Mouse (Mus musculus) heart, adult 2 months (tissue): ENCODE results near the gene Lpcat2b. TPM values are rescaled to one million over a fixed set of nuclear protein-coding genes. Genes with fewer than 3 reads are reported as not detected.
A peak's percentile ranks its signal among the peaks of the same experiment; 100 is the strongest.

Experiments
- DNase-seq, 2 experiments: peaks; one replicate each; pipeline ENCODE4 v3.0.0; 2021
- H3K27ac ChIP-seq: fragments of 200-600 bp; 2 replicates; pipeline ENCODE4 v1.8.1; 2022
- H3K27me3 ChIP-seq: fragments of 200-500 bp; 2 replicates; pipeline ENCODE4 v1.6.1; 2012; ENCODE audit warnings: mild to moderate bottlenecking, low read length, inconsistent platforms, mixed read lengths; ENCODE audit not compliant: control insufficient read depth, insufficient read depth
- H3K36me3 ChIP-seq: fragments of 200-500 bp; 2 replicates; pipeline ENCODE4 v1.6.1; 2012; ENCODE audit warnings: low read length, inconsistent platforms; ENCODE audit not compliant: control insufficient read depth, insufficient read depth
- H3K4me1 ChIP-seq: fragments of 200-500 bp; 2 replicates; pipeline ENCODE4 v1.6.1; 2011; ENCODE audit warnings: low read length; ENCODE audit not compliant: control insufficient read depth, insufficient read depth
- H3K4me3 ChIP-seq: fragments of 200-600 bp; 2 replicates; pipeline ENCODE4 v1.8.1; 2022
- H3K79me2 ChIP-seq: fragments of 200-500 bp; replicated peaks from 2 replicates; pipeline ENCODE4 v1.6.1; 2012; ENCODE audit warnings: mild to moderate bottlenecking, inconsistent platforms, low read length, moderate library complexity, mixed read lengths; ENCODE audit not compliant: control insufficient read depth, insufficient read depth
- H3K9ac ChIP-seq: fragments of 200-500 bp; 2 replicates; pipeline ENCODE4 v1.6.1; 2012; ENCODE audit warnings: low read depth, mild to moderate bottlenecking, control low read depth, inconsistent platforms, low read length, mixed read lengths
- CTCF ChIP-seq: fragments of 200-600 bp; IDR thresholded peaks from 2 replicates; pipeline ENCODE4 v1.8.1; 2022; ENCODE audit warnings: antibody characterized with exemption, mild to moderate bottlenecking, moderate library complexity
- EP300 ChIP-seq: fragments of 200-500 bp; IDR thresholded peaks from 2 replicates; pipeline ENCODE4 v1.6.1; 2011; ENCODE audit warnings: low read depth, low read length, control low read depth; ENCODE audit not compliant: insufficient read depth
- POLR2A ChIP-seq: fragments of 200-500 bp; IDR thresholded peaks from 2 replicates; pipeline ENCODE4 v1.6.1; 2011; ENCODE audit warnings: mild to moderate bottlenecking, low read depth, low read length, control low read depth; ENCODE audit not compliant: insufficient read depth
- WGBS: fragments of 180-500 bp; shearing (Covaris S2); methylation state at CpG from one replicate; pipeline ENCODE4 v1.1.7; 2018; 5-methylcytosine and 5-hydroxymethylcytosine counted together
- intact Hi-C: fragments of 180-260 bp; cut with DNase I; formaldehyde crosslinking; loops from one replicate; pipeline ENCODE4 v1.15.1; 2025
- polyA plus RNA-seq: library from polyadenylated mRNA; depleted of rRNA; stranded (reverse); fragments of >200 nt; gene quantifications from 2 replicates; pipeline ENCODE4 v1.2.3, GENCODE M21; 2012
- total RNA-seq, 2 experiments: library from RNA; stranded (reverse); gene quantifications; 2 replicates each; pipeline ENCODE4 v1.2.3; 2021

Lpcat2b gene
- total and polyA plus RNA-seq, 3 experiments: 0.04 TPM; not detected in 2

DNA sequence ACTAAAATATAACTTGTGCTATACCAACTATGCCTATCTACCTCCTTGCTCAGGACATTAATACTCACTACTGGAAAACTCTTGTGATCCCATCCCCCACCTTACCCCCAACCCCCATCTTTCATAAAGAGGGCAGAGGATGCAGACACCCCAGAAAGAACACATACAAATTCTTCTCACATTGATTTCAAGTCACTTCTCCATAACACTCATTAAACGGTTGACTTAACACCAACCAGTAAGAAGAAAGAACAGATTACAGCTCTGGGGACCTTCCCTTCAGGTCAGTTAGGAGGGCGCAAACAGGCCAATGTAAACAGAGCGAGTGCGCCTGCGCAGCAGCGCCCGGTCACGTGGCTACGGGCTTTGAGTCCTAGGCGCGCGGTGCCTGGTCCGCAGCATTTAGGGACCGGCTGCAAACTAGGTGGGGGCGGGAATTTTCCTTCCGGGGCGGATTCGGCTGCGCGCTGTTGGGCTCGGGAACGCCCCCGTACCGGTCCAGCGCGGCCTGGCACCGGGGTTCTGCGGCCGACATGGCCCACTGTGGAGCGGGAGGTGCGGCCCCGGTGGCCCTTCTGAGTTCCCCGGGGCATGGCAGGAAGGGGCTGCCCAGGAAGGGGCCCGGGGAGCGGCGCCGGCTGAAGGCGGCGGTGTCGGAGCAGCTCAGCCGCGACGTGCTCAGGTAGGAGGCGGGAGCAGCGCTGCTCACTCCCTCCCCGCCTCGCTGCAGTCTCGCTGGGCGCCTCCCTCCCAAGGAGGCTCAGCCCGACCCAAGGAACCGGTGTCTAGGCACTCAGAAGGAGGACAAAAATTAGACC lies 6.3 kb downstream of the Lpcat2b start, which contains the start of gene Btbd8:
Gene Btbd8 (plus strand): TSS at position 534 of the 818 bp plus-strand sequence.
- peak within 1 kb of the TSS; percentile 89 for H3K27ac ChIP-seq
- peak within 1 kb of the TSS; percentile 97 for H3K9ac ChIP-seq
- TF ChIP-seq POLR2A: peak; percentile 55
- peak; percentile 75 for TF ChIP-seq EP300
- no peak for TF ChIP-seq CTCF
- H3K79me2 ChIP-seq: no peaks in the 10 kb centered on the region
- H3K4me3 ChIP-seq: peak within 1 kb of the TSS; percentile 83
- intact Hi-C loops: loop anchor here (5.0 kb wide), 2 partner anchors 80 to 160 kb away; partner anchors contain the start of genes Glmn and Rpap2
- under 1% methylated on average over 51 of the region's 51 CpGs for WGBS
- H3K4me1 ChIP-seq: no peaks in the 10 kb centered on the region
- H3K27me3 ChIP-seq: no peaks in the 10 kb centered on the region
- peak; percentile 93 to 97 for DNase-seq
- no peaks in the 10 kb centered on the region for H3K36me3 ChIP-seq

DNA sequence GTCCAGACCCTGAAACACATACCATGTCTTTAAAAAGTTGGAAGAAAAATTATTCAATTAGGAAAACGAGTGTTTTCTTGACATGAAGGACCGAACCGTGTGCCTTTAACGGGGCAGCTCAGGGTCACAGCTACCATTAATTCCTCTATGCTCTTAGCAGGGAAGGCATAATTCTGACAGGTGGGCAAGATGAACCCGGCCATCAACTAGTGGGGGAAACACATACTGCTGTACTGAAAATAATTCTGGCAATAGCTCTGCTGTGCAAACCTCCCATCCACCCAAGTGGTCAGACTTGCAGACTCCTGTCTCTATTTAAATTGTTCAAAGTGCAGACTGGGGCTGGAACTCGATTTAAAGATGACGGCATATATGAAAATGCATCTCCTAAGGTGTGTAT lies 7.0 kb downstream of the Lpcat2b start:
- H3K27ac ChIP-seq: peak overlapping the region; percentile 89
- intact Hi-C loops: loop anchor here (5.0 kb wide), 2 partner anchors 81 to 159 kb away; partner anchors contain the start of genes Glmn and Rpap2
- 25% methylated on average over 7 of the region's 7 CpGs for WGBS

DNA sequence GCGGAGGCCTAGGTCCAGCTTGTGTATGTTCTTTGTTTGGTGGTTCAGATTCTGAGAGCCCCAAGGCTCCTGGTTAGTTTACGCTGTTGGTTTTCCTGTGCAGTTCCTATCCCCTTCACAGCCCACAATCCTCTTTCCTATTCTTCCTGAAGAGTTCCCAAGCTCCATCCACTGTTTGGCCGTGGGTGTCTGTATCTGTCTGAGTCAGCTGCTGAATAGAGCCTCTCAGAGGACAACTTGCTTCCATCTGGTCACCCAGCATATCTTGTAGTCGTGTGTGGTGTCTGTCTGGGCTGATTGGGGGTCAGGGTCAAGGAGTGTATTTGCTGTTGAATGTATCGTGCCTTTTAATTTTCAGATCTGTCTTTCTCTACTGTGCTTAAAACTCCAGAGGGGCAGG lies 10.5 kb downstream of the Lpcat2b start:
- intact Hi-C loops: no loop called here
- Histone ChIP-seq H3K27me3 (no peaks in the 10 kb centered on the region), H3K79me2 (no peaks in the 10 kb centered on the region), H3K27ac (no peak overlapping the region), H3K9ac (no peak overlapping the region), H3K4me1 (no peaks in the 10 kb centered on the region), H3K36me3 (no peaks in the 10 kb centered on the region), H3K4me3 (no peak overlapping the region)
- 87% methylated on average over 5 of the region's 5 CpGs for WGBS
- no peak for DNase-seq
- no peak for TF ChIP-seq EP300
- TF ChIP-seq CTCF: no peak

More for the DNA sequence above, 7.0 kb downstream of the Lpcat2b start:
- Histone ChIP-seq H3K4me1 (no peaks in the 10 kb centered on the region), H3K36me3 (no peaks in the 10 kb centered on the region), H3K9ac (peak overlapping the region; percentile 97), H3K4me3 (peak overlapping the region; percentile 83), H3K79me2 (no peaks in the 10 kb centered on the region), H3K27me3 (no peaks in the 10 kb centered on the region)
- TF ChIP-seq CTCF (no peak), POLR2A (no peak), EP300 (no peak)
- no peak for DNase-seq

DNA sequence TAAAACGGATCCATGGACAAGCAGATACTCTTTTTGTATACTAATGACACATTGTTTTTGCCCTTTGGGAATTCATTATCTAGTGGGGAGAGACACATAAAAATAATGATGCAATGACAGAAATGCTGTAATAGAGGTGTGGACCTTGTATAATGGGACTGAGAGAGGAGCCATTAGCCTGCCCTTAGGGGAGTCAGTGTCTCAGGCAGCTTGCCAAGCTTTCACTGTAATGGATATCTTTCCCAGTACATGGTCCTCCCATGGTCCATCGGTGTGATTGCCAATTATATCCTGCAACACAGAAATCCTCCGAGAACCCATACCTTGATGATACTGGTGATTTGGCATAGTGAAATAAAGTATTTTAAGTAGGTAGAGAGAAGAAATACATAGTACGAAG lies 12.9 kb downstream of the Lpcat2b start:
- DNase-seq: no peak
- intact Hi-C loops: no loop called here
- 81% methylated on average over 4 of the region's 4 CpGs for WGBS

DNA sequence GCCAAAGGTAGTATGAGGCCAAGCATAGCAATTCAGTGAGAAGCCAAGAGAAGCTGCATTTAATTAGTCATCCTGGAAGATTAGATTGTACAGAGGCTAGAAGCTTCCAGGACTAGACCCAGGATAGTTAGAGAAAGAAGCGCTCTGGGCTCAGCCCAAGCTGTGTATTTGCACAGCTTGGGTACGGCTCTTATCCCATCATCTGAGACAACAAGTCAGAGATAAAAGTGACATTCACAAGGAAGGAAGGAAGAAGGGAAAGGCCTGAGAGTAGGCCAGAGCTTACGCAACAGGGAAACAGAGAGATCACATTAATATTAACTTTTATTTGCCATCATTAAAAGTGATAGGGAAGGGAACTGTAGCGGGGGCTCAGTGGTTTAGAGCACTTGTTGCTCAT lies 16.6 kb downstream of the Lpcat2b start:
- no peak for DNase-seq
- H3K4me3 ChIP-seq: no peak overlapping the region
- H3K36me3 ChIP-seq: no peaks in the 10 kb centered on the region
- intact Hi-C loops: no loop called here
- H3K79me2 ChIP-seq: no peaks in the 10 kb centered on the region
- no peaks in the 10 kb centered on the region for H3K4me1 ChIP-seq
- 72% methylated on average over 4 of the region's 4 CpGs for WGBS
- no peak overlapping the region for H3K27ac ChIP-seq
- TF ChIP-seq POLR2A: no peak
- TF ChIP-seq CTCF: no peak
- TF ChIP-seq EP300: no peak
- H3K27me3 ChIP-seq: no peaks in the 10 kb centered on the region
- no peak overlapping the region for H3K9ac ChIP-seq

More for the DNA sequence above, 12.9 kb downstream of the Lpcat2b start:
- TF ChIP-seq EP300: no peak
- TF ChIP-seq POLR2A: no peak
- no peak for TF ChIP-seq CTCF
- H3K9ac ChIP-seq: no peak overlapping the region
- H3K27me3 ChIP-seq: no peaks in the 10 kb centered on the region
- no peak overlapping the region for H3K27ac ChIP-seq
- H3K4me1 ChIP-seq: no peaks in the 10 kb centered on the region
- no peaks in the 10 kb centered on the region for H3K79me2 ChIP-seq
- no peak overlapping the region for H3K4me3 ChIP-seq
- no peaks in the 10 kb centered on the region for H3K36me3 ChIP-seq

DNA sequence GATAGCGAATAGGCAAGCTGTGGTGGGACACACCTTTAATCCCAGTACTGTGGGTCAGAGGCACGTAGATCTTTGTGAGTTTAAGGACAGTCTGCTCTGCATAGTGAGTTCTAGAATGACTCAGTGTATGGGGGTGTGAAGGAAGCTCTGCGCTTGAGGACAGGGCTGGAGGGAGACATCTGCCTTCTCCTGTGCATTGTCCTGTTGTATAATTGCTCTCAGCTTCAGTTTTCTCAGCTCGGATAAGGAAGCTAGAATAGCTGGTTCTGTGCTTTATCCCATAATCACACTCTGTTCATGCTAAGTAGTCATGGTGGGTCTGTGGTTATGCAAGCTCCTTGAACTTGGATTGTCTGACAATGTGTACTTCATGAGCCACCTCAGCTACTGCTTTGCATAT lies 17.4 kb downstream of the Lpcat2b start:
- H3K4me1 ChIP-seq: no peaks in the 10 kb centered on the region
- H3K79me2 ChIP-seq: no peaks in the 10 kb centered on the region
- TF ChIP-seq EP300 (no peak), CTCF (no peak), POLR2A (no peak)
- no peak overlapping the region for H3K27ac ChIP-seq
- WGBS: 90% methylated on average over 4 of the region's 4 CpGs
- H3K27me3 ChIP-seq: no peaks in the 10 kb centered on the region
- no peak overlapping the region for H3K9ac ChIP-seq
- H3K36me3 ChIP-seq: no peaks in the 10 kb centered on the region
- intact Hi-C loops: no loop called here
- no peak overlapping the region for H3K4me3 ChIP-seq
- DNase-seq: no peak
